Mouse (Mus musculus) brain, embryonic 14.5 days (tissue): Measurements from ENCODE around the gene Tyk2.

Experiments used
- CTCF ChIP-seq: fragments of 200-500 bp; IDR thresholded peaks from 2 replicates; pipeline ENCODE4 v1.5.1; 2012; ENCODE audit warnings: inconsistent platforms, mild to moderate bottlenecking, moderate library complexity, borderline replicate concordance; ENCODE audit not compliant: insufficient read depth, insufficient read length; ENCODE audit errors: extremely low read depth
- POLR2A ChIP-seq: fragments of 200-500 bp; IDR thresholded peaks from 2 replicates; pipeline ENCODE4 v1.6.1; 2012; ENCODE audit warnings: mild to moderate bottlenecking, inconsistent platforms, borderline replicate concordance; ENCODE audit not compliant: poor library complexity, insufficient read depth, insufficient read length, severe bottlenecking; ENCODE audit errors: extremely low read depth

- TF ChIP-seq POLR2A, result no peak
- TF ChIP-seq CTCF, result no peak
Observed at GRCm38 (mm10) chr9:21149077-21149653, 18.1 kb upstream of the Tyk2 start.
